Mouse (Mus musculus): ENCODE results near the gene Got1.

DNA sequence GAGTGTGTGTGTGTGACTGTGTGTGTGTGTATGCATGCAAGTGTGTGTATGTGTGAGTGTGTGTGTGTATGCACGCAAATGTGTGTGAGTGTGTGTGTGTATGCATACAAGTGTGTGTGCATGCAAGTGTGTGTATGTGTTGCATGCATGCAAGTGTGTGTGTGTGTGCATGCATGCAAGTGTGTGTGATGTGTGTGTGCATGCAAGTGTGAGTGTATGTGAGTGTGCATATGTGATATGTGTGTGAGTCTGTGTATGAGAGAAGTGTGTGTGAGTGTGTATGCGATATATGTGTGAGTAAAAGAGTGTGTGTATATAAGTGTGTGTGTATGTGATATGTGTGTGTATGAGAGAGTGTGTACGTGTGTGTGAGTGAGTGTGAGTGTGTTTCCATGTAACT, 11.0 kb upstream of the Got1 start:
- TF ChIP-seq POLR2A (IDR thresholded peaks at IDR 0.05; ENCODE audit: insufficient read length, low read depth) (no peak), MYOG (IDR thresholded peaks at IDR 0.05; ENCODE audit: control insufficient read depth in 1 of 3, insufficient read depth in 1 of 3, insufficient read length in 2 of 3, low read depth in 2 of 3) (no peak), REST (IDR thresholded peaks at IDR 0.05; ENCODE audit: insufficient read depth, insufficient read length) (no peak), MAX (IDR thresholded peaks at IDR 0.05; ENCODE audit: low read depth) (no peak), USF1 (IDR thresholded peaks at IDR 0.05; ENCODE audit: low read depth) (no peak), POLR2AphosphoS2 (IDR thresholded peaks at IDR 0.05; ENCODE audit: insufficient read length, low read depth) (no peak), E2F4 (IDR thresholded peaks at IDR 0.05; ENCODE audit: insufficient read depth) (no peak), TCF12 (IDR thresholded peaks at IDR 0.05; ENCODE audit: insufficient read depth, poor library complexity, severe bottlenecking) (no peak), MYOD1 (IDR thresholded peaks at IDR 0.05; ENCODE audit: control insufficient read depth in 1 of 3, insufficient read length in 2 of 3, low read depth in 2 of 3) (no peak), TCF3 (IDR thresholded peaks at IDR 0.05; ENCODE audit: insufficient read length, low read depth) (no peak)
